Mouse (Mus musculus) adipocyte (in vitro differentiated cells): ENCODE results near the gene Sap30l.

Experiments used
- DNase-seq: peaks from one replicate; pipeline ENCODE4 v3.0.0-alpha.2; 2016; ENCODE audit warnings: low spot score

Sap30l gene

DNA sequence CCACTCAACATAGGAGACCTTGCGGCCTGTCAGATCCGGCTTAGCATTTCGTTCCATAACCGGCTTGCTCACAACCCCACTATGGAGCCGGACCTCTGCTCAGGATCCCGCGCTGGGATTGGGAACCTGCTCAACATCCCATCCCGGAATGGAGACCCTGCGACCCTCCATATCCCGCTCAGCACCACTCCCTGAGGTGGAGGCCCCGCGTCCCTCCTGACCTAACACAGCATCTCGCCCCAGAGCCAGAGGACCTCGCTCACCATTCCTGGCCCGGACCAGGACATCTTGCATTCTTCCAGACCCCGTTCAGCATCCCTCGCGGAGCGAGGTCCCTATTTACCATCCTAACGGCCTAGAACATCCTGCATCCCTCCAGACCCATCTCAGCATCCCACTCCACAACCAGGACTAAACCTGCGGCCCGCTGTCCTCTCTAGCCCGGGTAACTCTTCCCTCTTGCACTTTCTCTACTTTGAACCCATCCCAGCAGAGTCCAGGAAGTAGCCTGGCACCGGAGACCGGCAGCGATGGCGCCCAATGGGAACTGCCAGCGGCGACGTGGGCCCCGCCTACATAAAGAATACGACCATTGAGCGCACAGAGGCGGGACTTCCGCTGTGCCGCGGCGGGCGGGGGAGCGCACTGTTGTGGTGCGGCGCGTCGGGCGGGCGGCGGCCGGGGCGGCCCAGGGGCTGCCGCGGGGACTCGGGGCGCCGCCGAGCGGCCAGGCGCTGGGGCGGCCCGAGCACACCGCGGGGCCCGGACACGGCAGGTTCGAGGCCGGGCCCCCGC, at the start of gene Sap30l:
TSS of gene Sap30l (plus strand) at position 667 of the 795 bp plus-strand sequence.
- DNase-seq: peak; percentile 94

DNA sequence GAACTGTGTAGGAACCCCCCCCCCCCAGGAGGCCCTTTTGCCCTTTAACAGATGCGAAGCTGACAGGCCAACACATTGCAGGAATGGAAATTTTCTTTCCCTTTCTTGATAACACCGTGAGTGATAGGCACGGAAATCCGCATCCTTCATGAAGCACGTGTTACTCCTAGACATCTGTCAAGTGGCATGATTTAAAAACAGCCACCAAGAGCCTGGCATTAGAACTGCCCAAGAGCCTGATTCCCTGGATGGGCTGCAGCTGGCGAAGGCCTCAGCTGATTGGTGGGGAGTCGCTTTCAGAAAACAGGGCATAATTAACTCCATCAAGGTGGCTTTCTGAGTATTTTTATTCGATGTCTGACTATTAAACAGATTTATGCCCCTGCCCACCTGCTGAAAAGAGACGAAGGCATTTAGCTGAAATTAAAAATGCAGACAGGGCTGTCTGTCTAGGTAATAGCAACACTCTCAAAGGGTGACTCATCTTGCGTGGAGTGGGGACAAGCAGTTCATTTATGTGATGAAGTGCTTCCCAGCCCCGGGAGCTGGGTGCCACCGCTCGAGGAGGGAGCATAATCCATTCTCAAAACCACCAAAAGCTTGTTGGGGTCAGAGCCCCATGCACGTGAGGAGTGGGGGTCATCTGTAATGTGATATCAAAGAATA, 47.8 kb upstream of the Sap30l start:
- DNase-seq: no peak

DNA sequence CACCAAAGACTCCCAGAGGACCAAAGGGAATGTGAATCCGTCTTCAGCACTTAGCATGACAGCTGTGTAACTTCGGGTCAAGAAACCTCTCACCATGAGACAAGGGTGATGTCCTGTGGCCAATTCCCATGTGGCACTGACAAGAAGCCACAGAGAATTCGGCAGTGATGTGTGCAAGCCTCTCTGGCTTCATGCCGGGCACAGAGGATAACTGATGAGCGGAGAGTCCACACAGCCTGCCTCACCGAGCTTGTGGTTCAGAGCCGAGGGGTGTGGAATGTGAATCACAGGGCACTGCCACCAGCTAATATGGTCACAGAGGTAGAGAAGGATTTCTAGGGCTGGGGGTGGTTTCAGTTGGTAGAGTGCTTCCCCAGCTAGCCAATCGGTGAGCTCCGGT, 42.8 kb upstream of the Sap30l start:
- DNase-seq: no peak

DNA sequence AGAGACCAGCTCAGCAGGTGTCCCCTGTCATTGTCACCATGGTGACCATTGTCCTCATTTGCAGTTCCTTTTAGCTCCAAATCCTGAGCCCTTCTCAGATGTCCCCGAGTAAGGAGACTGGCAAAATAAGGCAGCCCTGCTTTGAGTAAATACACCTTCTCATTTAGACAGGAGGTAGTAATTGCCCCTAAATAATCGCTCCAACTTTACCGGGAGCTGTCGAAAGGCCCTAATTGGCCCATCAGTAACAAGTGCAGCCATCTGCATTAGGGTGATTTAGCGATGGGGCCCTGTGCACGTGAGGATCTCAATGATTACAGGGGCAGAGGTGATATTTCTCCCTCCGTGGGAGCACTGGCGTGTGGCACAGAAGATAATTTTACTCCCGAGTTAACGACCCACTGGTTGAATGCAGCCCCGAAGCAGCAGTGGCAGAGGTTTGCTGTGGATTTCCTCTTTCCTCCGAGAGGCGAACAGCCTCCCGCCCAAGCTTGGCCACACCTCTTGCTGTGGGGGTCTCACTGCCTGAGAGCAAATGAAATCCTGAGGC, 40.9 kb upstream of the Sap30l start:
- no peak for DNase-seq

DNA sequence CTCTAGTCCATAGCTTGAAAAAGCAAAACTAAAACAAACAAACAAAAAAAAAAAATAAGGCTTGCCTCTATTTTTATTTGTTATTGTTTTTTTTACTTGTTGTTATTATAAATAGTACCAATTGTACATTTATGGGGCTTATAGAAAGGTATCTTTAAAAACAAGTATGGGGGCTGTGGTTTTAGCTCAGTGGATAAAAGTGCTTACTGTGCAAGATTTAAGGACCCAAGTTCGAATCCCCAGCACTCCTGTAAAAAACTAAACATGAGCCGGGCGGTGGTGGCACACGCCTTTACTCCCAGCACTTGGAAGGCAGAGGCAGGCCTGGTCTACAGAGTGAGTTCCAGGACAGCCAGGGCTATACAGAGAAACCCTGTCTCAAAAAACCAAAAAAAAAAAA, 40.1 kb upstream of the Sap30l start:
- no peak for DNase-seq

DNA sequence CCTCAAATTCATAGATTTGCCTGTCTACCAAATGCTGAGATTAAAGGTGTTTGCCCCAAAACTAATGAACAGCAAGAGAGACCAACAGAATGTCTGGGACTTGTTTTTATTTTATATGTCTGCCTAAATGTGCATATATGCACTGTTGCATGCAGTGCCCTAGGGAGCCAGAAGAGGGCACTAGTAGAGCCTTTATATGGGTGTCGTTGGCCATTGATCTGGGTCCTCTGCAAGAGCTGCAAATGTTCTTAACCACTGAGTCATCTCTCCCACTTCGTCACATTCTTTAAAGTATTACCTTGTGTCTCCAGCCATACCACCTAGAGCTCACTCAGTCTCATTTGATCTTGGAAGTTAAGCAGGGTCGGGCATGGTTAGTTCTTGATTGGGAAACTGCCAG, 37.3 kb upstream of the Sap30l start:
- no peak for DNase-seq

DNA sequence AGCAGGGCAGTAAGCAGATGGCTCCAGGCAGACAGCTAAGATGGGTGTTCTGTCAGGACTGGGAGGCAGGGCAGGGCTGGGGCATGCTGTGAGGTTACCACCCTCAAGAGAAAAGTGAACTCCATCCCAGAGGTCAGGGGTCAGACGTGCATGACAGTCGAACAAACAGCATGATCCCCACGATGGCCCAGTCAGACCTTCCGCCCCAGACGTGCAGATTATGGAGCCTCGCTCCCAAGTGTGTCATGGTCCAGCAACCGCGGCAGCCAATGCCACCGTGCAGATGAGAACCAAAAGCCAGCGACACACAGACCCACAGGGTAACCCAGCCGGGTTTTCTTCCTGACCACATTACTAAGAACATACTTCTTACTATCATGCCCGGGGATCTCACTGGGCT, 34.8 kb upstream of the Sap30l start:
- no peak for DNase-seq

DNA sequence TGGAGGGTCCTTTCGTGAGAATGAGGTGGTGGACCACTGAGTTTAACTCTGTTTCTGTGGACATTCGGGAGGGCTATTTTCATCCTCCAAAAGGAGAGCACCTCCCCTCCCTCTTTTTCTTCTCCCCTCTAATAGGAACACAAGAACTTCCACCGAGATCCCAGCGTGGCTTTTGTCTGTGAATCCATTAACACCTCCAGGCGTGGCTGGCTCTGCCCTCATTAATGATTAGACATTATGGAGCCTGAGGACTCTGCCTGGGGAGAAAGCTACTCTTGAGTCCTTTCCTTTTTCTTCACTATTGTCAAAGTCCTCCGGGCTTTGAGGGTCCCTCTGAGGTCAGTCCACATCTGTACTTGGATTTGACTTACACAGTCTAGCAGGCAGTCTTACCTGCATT, 34.3 kb upstream of the Sap30l start:
- no peak for DNase-seq

DNA sequence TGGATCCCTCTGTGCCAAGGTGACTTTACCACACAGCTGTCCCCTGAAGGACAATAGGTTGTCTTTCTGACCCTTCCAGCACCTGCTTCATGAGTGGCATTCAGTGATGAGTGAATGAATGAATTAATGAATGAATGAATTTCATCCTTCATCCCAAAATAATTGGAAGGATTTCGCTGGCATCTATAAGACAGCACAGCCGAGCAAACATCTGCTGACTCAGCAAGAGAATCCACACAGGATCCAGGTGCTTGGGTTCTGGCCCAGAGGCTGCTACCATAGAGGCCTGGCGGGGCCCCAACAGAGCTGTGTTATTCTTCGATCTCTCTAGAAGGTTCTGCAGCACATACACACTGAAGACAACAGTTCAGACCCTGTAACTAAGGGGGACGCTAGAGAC, 30.7 kb upstream of the Sap30l start:
- no peak for DNase-seq

DNA sequence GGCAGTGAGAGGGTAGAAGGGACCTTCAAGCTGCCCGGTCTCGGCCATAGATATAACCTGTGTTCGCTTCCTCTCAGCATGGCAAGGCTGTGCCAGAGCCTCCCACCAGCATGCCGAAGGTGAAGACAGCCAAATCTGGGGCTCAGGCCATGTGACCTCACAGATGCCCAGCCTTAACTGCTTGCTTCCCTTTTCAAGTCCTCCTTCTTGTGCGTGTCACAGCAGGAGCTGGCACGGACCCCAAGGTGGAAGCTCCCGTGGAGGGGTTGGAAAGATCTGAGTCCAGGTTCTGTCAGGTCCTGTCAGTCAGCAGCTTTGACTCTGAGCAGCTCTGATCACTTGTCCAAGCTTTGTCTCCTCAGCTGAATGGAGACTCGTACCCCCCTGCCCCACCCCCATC, 29.8 kb upstream of the Sap30l start:
- no peak for DNase-seq

DNA sequence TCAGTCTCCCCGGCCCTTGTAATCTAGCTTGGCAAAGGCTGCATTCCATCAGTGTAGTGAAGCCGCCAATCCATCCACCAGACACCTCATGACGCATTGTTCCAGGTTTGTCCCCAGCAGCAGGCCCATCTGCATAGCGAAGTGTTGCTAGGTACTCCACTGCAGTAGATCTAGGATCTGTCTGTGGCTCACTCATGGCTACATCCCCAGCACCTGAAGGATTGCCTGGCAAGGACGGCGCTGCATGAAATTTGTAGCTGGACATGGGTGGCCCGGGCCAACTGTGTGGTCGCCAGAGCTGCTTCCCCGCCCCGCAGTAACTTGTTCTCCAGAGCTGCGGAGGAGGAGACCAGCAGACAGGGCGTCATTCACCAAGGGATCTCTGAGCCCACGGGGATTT, 28.0 kb upstream of the Sap30l start:
- no peak for DNase-seq

DNA sequence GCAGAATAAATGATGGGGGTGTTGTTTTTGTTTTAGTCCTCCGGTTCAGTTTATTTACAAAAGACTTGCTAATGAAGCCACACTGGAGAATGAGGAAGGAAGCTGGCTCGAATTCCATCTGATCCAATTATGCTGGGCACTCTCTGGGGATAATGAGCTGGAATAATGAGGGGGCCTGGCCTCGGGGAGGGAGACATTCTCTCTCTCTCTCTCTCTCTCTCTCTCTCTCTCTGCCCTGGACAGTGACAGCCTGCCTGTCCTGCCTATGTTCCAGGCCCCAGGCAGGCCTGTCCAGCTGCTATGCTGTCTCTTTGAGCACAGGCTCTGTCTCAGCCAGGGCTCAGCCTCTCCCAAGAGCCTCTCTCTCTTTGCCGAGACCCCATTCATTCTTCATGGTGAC, 27.5 kb upstream of the Sap30l start:
- no peak for DNase-seq

DNA sequence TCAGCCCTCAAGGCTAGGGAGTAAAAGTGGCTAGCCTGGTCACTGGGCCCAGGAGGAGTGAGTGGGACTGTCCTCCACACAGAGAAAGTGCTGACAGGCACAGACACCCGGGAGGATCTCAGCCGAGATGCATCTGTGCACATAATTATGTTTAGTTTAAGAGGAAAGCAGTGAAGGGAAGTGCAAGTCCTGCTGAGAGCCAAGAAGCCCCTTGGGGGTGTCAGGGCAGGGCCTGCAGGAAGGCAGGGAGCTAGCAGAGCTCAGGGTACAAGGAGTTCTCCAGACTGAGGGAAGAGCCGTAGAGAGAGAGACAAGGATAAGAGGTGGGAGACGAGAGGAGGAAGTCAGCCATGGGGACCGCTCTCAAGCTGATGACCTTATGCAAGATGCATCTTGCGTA, 25.6 kb upstream of the Sap30l start:
- no peak for DNase-seq

DNA sequence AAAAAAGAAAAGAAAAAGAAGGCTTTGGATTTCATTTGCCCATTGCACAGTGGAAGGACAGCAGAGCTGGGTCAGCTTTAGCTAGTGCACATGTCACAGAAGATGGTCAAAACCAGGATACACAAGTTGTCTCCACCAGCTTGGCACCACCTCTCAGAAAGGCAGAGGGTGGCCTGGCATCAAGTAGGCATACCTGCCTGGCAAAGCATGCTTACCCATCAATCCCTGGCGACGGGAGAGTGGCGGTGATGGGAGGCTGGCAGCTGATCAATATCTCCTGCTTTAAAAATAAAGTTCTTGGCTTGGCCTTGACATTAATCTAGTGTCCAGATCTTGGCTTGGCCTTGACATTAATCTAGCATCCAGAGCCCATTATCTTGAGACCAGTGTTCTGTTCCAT, 24.9 kb upstream of the Sap30l start:
- no peak for DNase-seq

DNA sequence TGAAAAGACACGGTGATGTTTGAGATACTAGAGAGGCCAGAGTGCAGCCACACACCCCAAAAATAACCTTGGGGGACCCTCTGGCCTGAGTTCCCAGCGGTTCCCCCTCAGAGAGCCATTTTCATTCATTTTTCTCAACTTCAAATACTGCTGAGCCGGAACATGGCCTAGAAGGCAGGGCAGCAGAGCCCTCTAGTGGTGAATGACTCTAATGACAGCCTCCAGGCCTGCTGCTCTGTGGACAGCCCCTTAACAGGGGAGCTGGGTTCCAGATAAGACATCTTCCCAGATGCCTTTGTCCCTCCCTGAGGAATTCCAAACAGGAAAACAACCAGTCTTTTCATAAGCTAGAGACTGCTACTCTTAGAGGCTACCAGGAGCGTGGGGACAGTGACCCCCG, 23.1 kb upstream of the Sap30l start:
- peak; percentile 70 for DNase-seq

DNA sequence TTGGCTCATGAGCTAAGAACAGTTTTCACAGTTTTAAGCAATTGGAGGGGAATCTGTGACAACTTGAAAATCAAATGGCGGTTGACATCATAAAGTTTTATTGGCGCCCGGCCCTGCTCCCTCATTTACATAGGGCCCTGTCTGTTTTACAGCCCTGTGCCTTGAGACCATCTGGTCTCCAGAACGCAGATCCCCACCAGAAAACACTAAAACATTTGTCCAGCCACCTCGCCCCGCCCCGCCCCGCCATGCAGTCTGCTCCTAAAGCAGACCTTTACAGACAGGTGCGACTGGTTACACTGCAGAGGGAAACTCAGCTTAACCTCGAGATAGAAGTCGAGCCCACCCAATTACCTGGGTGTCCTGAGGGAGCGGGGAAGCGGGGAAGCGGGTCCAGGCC, 21.6 kb upstream of the Sap30l start:
- no peak for DNase-seq

DNA sequence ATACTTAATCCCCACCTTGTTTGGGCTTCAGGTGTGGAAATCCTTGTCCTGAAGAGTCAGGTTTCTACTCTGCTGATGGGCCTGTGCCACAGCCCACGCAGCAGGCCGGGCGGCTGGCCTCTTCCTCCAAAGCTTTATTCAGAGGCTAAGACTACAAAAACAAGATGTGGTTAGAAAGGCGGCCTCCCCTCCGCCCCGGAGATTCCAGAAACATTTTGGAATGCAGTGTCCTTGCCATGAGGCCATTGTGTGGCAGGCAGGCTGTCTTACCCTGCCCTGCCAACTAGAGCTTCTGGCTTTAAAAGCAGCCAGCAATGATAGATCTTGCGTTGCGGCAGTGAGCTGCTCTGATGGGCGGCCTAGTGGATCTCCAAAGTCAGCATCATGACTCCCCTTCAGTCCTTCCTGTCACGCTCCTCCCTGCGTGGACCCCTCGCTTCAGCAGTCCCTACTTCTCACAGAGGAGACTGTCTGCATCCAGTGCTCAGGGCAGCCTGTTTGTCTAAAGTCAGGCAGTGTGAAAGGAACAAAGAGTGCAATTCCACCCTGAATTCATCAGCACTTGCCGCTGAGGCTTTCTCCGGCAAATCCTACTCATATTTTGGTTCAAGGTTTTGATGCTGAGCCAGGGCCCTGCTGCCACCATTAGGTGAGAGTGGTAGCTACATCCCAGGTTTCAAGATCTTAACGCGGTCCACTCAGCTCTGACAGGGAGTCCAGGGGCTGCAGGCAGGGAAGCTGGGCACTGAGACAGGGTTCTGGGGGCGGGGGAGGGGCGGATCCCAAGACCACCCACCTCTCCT, 14.6 kb upstream of the Sap30l start:
- DNase-seq: no peak

DNA sequence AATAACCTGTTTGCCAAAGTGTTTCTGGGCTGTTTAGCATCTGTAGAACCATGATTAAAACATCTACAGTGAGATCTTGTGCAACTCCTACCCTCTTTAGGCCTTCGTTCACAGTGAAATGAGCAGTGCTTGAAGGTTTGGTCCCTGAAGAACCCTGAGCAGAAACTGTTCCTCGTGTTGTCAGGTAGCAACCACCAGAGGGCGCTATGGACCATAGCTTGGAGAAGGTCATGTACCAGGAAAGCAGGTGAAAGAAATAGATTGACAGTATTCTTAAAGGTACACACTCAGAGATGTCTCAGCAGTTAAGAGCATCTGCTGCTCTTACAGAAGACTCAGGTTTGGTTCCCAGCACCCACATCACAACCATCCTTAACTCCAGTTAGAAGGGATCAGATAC, 13.5 kb upstream of the Sap30l start:
- peak; percentile 47 for DNase-seq

DNA sequence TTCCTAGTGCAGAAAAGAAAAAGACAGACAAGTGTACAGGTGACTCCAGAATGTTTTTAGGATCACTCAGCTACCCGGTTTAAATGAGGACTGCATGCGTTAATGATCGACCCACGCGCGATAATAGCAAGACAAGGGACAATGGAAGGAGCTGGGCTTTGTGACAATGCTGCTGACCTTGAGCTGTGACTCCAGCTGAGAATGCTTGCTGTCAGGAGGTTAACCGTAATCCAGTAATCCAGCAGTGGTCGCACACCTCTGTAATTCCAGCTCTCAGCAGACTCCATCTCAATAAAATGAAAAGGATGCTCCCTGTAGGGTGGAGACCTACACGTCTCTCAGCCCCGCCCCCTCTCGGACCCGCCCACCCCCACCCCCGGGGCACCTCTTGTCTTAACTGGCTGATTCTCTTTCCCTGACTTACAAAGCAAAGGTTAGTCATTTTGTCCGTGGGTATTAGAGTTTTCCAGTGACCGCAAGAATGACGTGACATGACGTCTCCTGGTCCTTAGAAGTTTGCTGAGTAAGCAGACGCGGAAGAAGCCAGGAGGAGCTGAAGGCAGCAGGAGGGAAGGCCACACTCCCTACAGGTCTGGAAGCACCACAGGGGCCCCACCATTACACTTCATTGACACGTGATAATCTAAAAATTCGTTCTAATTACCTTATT, 10.4 kb upstream of the Sap30l start:
- no peak for DNase-seq

DNA sequence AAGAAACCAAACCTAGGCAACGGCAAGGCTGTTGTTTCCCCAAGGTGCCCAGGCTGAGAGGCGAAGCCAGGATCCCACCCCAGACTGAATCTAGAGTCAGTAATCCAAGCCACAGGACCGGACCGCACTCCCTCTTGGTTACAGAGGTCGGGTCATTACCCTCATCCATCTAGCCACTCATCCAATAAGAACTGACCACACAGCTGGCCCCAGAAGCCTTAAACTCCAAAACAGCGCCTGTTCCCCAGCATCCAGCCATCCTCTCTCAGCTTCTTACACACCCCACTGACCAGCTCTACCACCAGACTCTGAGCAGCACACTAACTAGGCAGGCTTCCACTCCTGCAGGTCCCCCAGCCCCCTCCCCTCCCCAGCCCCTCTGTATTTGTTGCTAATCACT, 6.4 kb upstream of the Sap30l start:
- no peak for DNase-seq

DNA sequence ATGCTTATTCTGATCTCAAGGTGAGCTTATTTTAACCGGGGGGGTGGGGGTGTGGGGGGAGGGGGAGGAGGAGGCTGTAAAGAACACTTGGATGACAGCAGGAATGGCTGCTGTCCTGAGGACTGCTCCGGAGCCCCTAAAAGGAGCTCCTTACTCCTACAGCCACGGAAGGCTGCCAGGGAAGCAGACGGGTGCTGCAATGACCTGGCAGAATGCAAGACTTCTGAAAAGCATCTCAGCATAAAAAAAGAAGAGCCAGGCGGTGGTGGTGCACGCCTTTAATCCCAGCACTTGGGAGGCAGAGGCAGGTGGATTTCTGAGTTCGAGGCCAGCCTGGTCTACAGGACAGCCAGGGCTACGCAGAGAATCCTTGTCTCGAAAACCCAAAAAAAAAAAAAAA, 3.6 kb upstream of the Sap30l start:
- no peak for DNase-seq

DNA sequence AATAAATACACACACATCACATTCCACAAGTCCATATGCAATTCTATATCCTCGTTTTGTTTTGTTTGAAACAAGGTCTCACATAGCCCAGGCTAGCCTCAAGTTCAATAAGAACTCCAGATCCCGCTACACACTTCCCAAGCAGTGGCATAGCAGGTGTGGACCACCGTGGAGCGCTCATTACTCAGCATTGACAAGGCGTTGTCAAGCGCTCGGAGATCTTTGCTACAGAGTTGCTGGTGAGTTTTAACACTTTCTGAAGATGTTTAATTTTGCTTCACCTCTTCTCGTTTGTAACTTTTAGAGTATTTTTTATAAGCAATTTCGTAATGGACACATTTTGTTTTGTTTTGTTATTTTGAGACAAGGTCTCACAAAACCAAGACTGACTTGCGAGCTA, 2.0 kb upstream of the Sap30l start:
- no peak for DNase-seq
